Mouse (Mus musculus): ENCODE data around the gene Gimap9. TPM values are rescaled to one million over a fixed set of nuclear protein-coding genes. Genes with fewer than 3 reads are reported as not detected.
A peak's percentile ranks its signal among the peaks of the same experiment; 100 is the strongest.

Gimap9 gene
- not detected in 2 replicates for polyA plus RNA-seq (2012; ENCODE audit: insufficient read depth, insufficient read length, missing spikeins)

DNA sequence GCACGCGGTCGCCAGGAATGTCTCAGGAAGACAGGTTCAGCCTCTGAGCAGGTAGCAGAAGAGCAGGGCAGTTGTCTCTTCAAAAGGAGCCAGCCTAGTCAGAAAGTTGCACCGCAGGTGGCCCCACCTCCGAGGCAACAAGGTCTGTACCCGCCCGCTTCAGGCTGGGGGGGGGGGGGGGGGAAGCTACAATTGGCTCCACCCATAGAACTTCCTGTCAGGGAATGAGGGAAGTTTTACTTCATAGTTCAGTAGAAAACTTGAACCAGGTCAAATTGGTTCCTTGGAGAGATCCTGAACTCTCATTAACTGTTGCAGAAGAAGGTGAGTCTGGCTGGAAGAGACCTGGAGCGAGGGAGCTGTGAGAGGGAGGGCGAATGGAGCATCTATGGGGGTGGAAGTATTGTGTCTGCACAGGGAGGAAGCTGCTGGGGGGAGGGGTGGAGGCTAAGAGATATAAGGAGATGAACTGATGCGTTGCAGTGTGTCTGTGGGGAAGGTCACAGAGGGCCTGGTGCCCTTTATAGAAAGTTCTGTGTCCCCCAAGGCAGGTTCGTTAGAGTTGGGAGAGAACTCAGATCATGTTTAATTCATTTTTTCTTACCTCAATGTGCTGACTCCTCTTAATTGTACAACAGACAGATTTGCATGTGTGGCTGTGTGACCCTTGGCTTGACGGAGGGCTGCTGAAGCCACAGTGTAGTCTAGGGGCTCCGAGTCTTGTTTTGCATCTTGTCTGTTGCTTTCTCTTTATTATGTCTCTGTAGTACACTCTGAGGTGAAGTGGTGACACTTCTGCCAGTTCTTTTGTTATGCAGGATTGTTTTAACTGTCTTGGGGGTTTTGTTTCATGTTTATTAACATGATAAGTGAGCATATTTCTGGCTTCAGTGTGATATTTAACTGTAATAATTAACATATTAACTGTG is at the start of gene Gimap9:
Gene Gimap9 (plus strand): TSS at position 199 of the 929 bp plus-strand sequence.
- TF ChIP-seq CTCF (IDR thresholded peaks at IDR 0.05; ENCODE audit: low read depth, low read length) (no peak), POLR2A (IDR thresholded peaks at IDR 0.05; ENCODE audit: borderline replicate concordance, low read depth, low read length) (no peak)
- no peak within 1 kb of the TSS for H3K4me3 ChIP-seq (ENCODE audit: insufficient read depth, low read length)
- H3K27ac ChIP-seq (ENCODE audit: insufficient read depth, low read depth, low read length) = no peak within 1 kb of the TSS
- 0 out of 2 replicates have a peak, but pooled peaks cover 3% of the 10 kb centered on the region for H3K4me1 ChIP-seq (ENCODE audit: control insufficient read depth, insufficient read depth, low read length)

DNA sequence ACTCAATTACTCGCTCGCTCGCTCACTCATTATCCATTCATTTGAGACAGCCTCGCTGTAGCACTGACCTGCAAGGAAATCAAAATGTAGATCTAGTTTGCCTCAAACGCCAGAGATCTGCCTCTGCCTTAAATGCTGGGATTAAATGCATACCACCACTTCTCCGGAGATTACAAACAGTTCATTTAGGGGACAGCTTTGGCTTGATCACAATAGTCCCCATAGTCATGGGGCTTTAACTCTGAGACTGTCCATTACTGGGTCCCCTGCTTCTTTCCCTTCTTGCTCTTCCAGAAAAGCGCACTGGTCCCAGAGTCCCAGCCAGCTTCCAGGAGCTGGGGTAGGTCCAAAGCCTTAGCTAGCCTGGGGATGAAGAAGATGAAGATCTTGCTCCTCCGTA is 49.5 kb upstream of the Gimap9 start, which contains the start of gene AI854703:
Gene AI854703 (plus strand): TSS at position 301 of the 400 bp plus-strand sequence.
- Histone ChIP-seq H3K4me1 (ENCODE audit: control insufficient read depth, insufficient read depth, low read length) (peaks cover 5% of the 10 kb centered on the region), H3K4me3 (ENCODE audit: insufficient read depth, low read length) (peak within 1 kb of the TSS; percentile 58), H3K27ac (ENCODE audit: insufficient read depth, low read depth, low read length) (no peak within 1 kb of the TSS)
- no peak for TF ChIP-seq CTCF (IDR thresholded peaks at IDR 0.05; ENCODE audit: low read depth, low read length)
- TF ChIP-seq POLR2A (IDR thresholded peaks at IDR 0.05; ENCODE audit: borderline replicate concordance, low read depth, low read length) = no peak

DNA sequence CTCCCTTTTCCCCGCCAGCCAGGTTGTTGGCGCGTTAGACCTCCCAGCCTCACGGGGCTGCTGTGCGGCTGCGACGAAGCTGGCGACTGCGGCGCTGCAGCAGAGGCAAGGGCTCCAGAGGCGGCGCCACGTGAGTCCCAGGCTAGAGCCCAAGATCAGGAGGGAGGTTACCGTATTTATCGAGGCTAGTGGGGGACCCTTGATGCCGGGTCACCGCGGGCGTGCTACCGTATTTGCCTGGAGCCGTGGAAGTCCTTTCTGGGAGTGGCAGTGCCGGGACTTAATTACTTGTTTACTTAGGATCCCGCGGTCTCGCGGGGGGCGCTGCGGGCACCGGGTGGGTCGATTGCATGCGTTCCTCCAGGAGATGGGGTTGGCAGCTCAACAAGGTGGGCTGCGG is 48.9 kb upstream of the Gimap9 start:
- H3K4me3 ChIP-seq (ENCODE audit: insufficient read depth, low read length) = peak overlapping the region; percentile 58
- peaks cover 5% of the 10 kb centered on the region for H3K4me1 ChIP-seq (ENCODE audit: control insufficient read depth, insufficient read depth, low read length)
- TF ChIP-seq CTCF (IDR thresholded peaks at IDR 0.05; ENCODE audit: low read depth, low read length) = no peak
- no peak for TF ChIP-seq POLR2A (IDR thresholded peaks at IDR 0.05; ENCODE audit: borderline replicate concordance, low read depth, low read length)
- no peak overlapping the region for H3K27ac ChIP-seq (ENCODE audit: insufficient read depth, low read depth, low read length)

DNA sequence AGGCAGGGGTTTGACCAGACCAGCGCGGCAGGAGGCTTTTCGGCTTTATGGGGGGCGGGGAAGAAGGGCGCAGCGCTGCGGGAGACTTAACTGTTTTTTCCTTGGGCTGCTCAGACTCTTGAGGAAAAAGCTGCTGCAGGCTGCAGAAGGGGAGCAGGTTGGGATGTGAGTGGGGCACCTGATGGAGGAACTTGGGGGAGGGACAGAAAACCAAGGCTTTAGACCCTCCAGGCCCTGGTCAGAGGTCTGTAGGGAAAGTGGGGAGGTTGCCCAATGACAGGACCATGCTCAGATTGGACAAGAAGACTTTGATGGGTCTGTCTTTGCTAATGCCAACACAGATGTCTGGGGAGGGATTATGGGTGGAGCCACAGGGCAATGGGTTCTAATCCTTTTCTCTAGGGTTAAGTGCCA is 48.4 kb upstream of the Gimap9 start:
- no peak overlapping the region for H3K27ac ChIP-seq (ENCODE audit: insufficient read depth, low read depth, low read length)
- TF ChIP-seq CTCF (IDR thresholded peaks at IDR 0.05; ENCODE audit: low read depth, low read length) (no peak), POLR2A (IDR thresholded peaks at IDR 0.05; ENCODE audit: borderline replicate concordance, low read depth, low read length) (no peak)
- peaks cover 5% of the 10 kb centered on the region for H3K4me1 ChIP-seq (ENCODE audit: control insufficient read depth, insufficient read depth, low read length)
- H3K4me3 ChIP-seq (ENCODE audit: insufficient read depth, low read length) = peak overlapping the region; percentile 58

DNA sequence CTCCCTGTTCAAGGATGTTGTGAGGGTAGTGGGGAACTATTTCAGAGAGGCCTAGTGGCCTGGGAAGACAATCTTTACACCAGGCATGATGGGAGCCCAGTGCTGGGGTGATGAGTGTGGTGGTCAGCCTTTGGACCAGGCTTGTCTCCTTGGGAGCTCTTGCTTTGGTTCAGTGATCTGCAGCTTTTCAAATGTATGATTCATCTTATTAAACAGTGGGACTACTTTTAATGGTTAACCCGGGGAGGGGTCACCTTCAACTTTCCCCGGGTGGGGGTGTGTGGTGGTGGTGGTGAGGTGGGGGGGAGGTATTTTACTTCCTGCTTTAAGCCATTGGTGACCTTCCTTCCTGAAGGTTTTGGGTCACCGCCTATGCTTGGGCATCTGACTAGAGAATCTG is 47.6 kb upstream of the Gimap9 start:
- H3K4me3 ChIP-seq (ENCODE audit: insufficient read depth, low read length) = peak overlapping the region; percentile 52; the same call in 1 of the 2 replicates
- H3K27ac ChIP-seq (ENCODE audit: insufficient read depth, low read depth, low read length) = no peak overlapping the region
- H3K4me1 ChIP-seq (ENCODE audit: control insufficient read depth, insufficient read depth, low read length) = peaks cover 5% of the 10 kb centered on the region
- no peak for TF ChIP-seq CTCF (IDR thresholded peaks at IDR 0.05; ENCODE audit: low read depth, low read length)
- no peak for TF ChIP-seq POLR2A (IDR thresholded peaks at IDR 0.05; ENCODE audit: borderline replicate concordance, low read depth, low read length)

DNA sequence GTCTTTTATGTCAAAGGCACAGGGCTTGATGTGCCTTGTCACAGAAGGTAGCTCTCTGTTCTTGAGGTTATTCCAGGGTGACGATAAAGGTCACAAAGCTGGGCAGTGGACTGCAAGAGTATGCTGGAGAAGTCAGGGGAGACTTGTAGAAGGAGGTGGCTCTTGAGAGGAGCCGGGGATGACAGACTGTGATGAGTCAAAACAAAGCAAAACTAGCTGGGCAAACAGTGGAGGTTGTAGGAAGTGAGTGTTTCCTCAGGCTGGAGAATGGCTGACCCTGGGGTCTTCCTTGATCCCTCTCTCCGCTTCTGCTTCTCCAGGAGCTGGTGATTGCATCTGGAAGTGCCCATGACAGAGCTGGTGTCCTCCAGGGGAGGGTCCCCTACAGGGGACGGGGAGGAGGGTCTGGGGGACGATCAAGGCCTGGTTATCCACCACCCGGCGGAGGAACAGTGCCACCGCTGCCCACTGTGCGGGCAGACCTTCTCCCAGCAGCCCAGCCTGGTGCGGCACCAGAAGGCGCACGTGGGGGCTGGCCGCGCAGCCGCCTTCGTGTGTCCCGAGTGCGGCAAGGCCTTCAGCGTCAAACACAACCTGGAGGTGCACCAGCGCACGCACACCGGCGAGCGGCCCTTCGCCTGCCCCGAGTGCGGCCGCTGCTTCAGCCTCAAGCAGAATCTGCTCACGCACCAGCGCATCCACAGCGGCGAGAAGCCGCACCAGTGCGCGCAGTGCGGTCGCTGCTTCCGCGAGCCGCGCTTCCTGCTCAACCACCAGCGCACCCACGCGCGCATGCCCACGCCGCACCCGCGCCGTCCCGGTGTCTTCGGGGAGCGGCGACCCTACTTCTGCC is 46.9 kb upstream of the Gimap9 start:
- Histone ChIP-seq H3K27ac (ENCODE audit: insufficient read depth, low read depth, low read length) (no peak overlapping the region), H3K4me3 (ENCODE audit: insufficient read depth, low read length) (peak overlapping the region; percentile 52), H3K4me1 (ENCODE audit: control insufficient read depth, insufficient read depth, low read length) (peaks cover 5% of the 10 kb centered on the region; the same call in 1 of the 2 replicates)
- TF ChIP-seq POLR2A (IDR thresholded peaks at IDR 0.05; ENCODE audit: borderline replicate concordance, low read depth, low read length) = no peak
- no peak for TF ChIP-seq CTCF (IDR thresholded peaks at IDR 0.05; ENCODE audit: low read depth, low read length)

DNA sequence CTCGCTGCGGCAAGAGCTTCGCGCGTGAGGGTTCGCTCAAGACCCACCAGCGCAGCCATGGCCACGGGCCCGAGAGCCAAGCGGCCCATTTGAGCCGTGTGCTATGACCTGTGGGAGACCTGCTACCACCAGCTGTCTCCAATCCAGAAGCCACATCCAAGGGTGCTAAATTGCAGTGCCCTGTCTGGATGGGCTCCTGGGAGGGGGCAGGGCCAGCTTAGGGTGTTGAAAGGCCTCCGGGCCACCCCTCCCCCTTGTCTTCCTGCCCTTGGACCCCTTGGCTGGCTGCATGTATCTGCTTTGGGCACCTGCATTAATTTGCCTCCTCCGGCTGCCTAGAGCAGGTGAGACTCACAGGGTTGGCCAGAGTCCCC is 46.3 kb upstream of the Gimap9 start:
- Histone ChIP-seq H3K4me1 (ENCODE audit: control insufficient read depth, insufficient read depth, low read length) (peaks cover 5% of the 10 kb centered on the region; the same call in 1 of the 2 replicates), H3K4me3 (ENCODE audit: insufficient read depth, low read length) (peak overlapping the region; percentile 52), H3K27ac (ENCODE audit: insufficient read depth, low read depth, low read length) (no peak overlapping the region)
- TF ChIP-seq CTCF (IDR thresholded peaks at IDR 0.05; ENCODE audit: low read depth, low read length) (no peak), POLR2A (IDR thresholded peaks at IDR 0.05; ENCODE audit: borderline replicate concordance, low read depth, low read length) (no peak)

DNA sequence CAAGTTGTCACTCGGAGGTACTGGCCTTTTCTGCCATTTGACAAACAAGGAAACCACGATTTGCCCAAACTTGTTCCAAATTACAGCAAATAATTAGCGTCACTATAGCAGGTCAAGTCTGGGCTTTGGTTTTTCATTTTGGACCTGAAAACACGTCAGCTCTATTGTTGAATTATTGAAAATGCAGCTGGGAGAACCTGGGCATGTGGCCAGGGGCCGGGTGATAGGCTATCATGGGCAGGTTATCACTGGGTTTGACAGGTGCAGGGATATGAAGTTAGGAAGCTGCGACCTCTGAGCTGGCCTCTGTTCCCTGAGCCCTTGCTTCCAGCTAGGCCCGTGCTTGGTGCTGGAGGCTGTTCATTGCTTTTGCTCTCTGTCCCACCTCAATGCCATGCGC is 45.1 kb upstream of the Gimap9 start:
- Histone ChIP-seq H3K27ac (ENCODE audit: insufficient read depth, low read depth, low read length) (no peak overlapping the region), H3K4me1 (ENCODE audit: control insufficient read depth, insufficient read depth, low read length) (peaks cover 5% of the 10 kb centered on the region; the same call in 1 of the 2 replicates), H3K4me3 (ENCODE audit: insufficient read depth, low read length) (no peak overlapping the region)
- TF ChIP-seq CTCF (IDR thresholded peaks at IDR 0.05; ENCODE audit: low read depth, low read length) (no peak), POLR2A (IDR thresholded peaks at IDR 0.05; ENCODE audit: borderline replicate concordance, low read depth, low read length) (no peak)

DNA sequence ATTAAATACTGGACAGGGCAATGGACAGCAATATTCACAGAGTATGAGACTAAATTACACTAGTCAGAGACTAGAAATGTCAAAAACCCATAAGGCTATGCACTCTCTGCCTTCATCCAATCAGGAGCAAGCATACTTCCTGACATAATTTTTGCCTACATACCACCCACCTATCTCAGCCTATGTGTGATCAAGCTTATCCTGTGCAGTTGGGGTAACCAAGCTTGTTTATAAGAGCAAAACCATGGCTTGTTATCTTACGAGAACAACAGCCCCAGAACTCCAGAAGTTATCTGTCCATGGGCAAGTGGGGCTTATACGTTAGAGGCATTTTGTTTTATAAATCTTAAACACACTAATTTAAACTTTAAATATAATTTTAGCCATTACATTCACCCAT is 40.8 kb upstream of the Gimap9 start:
- Histone ChIP-seq H3K4me3 (ENCODE audit: insufficient read depth, low read length) (no peak overlapping the region), H3K4me1 (ENCODE audit: control insufficient read depth, insufficient read depth, low read length) (no peaks in the 10 kb centered on the region), H3K27ac (ENCODE audit: insufficient read depth, low read depth, low read length) (no peak overlapping the region)
- TF ChIP-seq POLR2A (IDR thresholded peaks at IDR 0.05; ENCODE audit: borderline replicate concordance, low read depth, low read length) (no peak), CTCF (IDR thresholded peaks at IDR 0.05; ENCODE audit: low read depth, low read length) (no peak)
